Mouse (Mus musculus): ENCODE measurements at regions not wholly inside any gene's neighbourhood (a gene's known extent, or its start where the extent isn't known, plus 50 kb on each side); places are given as distances from the start of the nearest gene placed in this dataset.
"Not testable (repeated sequence)": the region's sequence is repeated elsewhere in the genome, so short reads cannot be mapped to it uniquely, and the experiment has no call there.

DNA sequence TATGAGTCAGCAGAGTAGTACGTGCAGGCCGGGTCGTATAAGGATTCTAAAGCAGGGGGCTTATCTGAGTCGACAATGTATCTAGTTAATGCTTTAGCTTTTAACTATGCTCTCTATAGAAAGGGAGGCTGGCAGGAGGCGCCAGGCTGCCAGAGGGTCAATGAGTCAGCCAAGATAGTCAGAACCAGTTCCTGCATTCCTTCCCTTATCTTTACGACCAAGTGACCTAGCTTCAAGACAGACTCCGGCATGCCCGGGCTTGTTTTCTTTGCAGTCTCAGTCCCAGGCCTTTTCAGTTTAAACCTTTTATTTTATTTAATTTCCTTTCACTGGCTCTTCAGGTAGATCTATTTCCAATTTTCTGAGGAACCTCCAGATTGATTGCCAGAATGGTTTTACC, 374.0 kb upstream of the Nrxn1 start:
- DNase-seq, result no peak

DNA sequence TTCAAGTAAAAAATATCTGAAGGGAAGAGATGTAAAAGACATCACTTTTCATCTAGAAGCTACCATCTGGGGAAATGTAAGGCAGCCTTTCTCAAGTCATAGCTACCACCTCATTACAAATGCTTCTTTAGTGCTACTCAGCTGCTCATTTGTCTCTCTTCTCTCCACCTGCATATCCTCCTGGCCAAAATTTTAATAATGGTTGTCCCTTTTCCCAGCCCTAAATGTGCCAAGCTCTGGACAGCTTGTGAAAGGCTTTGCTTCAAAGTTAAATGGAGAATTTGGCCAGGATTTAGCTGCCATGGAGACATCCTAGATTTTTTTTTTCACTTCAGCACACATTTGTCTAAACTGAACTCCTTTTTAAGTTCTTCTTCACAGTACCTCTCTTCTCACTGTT, 358.8 kb upstream of the Nrxn1 start:
- no peak for DNase-seq

- not testable (repeated sequence) for DNase-seq
Observed at GRCm38 (mm10) chr17:91431780-91432720, 339.2 kb upstream of the Nrxn1 start.

- DNase-seq, result no peak
Observed at GRCm38 (mm10) chr17:91430351-91430750, 337.5 kb upstream of the Nrxn1 start.

DNA sequence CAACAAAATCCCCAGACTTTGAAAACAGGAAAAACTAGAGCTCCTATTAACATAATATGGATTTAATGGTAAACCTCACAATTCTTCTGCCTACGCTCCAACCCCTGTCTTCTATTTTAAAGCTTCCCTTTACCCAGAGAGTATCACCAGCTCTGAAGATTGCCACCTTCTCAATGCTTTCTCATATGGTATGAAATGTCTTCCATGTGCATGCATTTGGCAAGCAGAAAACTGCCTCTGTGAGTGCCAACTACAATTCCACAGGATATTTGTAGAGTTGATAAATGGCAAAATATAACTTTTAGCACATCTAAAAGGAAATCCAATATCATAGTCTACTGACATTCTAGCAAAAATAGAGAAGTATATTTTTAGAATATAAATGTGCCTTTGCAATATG, 332.2 kb upstream of the Nrxn1 start:
- no peak for DNase-seq

GRCm38 (mm10) chr17:91418582-91418981, 325.7 kb upstream of the Nrxn1 start:
- DNase-seq, result no peak

GRCm38 (mm10) chr17:91390969-91391764, 298.3 kb upstream of the Nrxn1 start:
- no peak for DNase-seq

DNA sequence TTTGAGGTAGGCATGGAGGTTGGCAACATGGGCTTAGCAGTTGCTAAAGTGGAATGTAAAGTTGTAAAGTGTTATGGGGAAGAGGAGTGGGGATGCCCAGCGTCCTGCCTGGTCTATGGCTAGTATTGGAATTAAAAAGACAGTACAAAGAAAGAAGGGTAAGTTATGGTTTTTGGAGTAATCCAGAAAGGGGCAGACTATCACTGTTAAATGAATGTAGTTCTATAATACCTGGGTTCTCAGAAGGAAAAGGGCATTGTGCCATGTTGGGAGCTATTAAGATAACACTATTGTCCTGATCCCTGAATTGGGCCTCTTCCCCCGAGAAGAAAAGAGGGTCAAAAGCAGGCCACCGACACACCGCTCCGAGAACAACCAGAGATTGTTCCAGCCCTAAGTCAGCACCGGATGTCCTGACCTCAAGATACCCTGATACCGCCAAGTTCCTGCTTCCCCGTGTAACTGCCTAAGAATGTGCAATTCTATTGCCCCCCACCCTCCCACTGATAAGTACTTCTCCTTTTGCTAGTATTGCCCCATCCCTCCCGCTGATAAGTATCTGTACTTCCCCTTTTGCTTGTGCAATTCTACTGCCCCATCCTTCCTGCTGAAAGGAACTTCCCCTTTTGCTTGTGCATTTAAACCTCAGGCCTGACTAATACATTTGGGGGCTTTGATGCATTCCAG, 297.2 kb upstream of the Nrxn1 start:
- not testable (repeated sequence) for DNase-seq

GRCm38 (mm10) chr17:91388521-91388920, 295.6 kb upstream of the Nrxn1 start:
- no peak for DNase-seq

DNA sequence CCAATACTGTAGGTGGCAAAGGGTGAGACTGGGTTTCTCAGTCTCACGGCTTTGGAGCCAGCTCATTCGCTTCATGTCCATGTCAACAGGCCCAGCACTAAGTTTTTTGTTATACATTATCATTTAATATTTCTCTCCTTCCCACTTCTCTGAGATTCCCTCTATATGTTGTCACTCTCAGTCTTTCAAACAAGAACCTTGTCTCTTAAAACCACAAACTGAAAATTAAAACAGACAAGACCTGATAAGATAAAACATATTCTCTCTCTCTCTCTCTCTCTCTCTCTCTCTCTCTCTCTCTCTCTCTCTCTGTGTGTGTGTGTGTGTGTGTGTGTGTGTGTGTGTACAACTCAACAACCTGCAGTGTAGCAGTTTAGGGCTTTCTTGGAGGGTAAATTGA, 295.2 kb upstream of the Nrxn1 start:
- DNase-seq, result no peak

DNA sequence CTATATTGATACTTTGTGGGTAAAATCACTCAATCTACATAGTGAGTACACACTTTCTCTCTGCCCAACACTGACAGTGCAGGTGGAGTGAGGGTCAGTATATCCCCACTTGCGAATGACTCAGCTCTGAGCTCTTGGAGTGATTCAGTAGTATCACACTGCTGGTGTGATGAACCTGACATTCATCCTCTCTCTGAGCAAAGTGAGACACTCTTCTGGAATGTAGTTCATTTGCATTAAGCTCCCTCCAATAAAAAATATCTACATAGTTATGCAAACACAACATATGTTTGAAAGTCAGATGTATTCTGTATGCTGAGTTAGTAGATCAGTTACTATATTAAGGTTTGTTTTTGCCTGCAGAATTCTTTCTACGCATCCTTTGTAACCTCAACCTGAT, 293.1 kb upstream of the Nrxn1 start:
- no peak for DNase-seq

GRCm38 (mm10) chr17:91368156-91368555, 275.3 kb upstream of the Nrxn1 start:
- no peak for DNase-seq

DNA sequence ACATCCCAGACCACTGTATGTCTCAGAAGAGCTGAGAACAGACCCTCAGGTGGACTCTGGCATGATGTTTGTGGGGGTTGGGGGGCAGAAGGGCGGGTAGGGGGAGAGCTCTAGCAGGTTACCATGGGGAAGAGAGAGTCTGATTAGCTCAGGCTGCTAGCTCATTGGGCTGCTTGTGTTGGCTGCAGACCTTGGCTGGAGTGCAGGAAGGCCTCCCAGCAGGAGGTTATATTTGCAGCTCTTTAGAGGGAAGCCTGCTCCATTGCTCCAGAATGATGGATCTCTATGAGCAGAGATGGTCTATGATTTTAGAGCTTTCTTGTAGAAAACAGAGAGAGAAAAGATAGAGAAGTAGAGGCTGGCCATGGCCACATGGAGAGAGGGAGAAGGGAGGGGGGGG, 268.4 kb upstream of the Nrxn1 start:
- DNase-seq, result no peak

GRCm38 (mm10) chr17:91352107-91352506, 259.2 kb upstream of the Nrxn1 start:
- DNase-seq, result no peak

DNA sequence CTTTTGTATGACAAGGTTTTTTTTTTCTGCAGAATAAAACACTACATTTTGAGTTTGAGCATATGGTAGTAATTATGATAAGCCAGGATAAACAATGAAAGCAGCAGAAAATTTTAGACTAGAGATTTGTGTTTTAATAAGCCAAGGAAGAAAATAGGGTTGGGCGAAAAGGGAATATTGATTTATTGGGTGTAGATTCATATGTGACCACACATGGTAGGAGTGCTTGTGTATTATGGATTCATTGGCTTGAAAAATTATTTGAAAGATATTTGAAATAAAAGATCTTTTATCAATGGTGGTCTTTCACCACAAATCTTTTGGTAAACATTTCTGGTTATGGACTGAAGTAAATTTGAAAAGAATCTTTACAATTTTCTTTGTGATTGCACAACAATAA, 244.0 kb upstream of the Nrxn1 start:
- no peak for DNase-seq

GRCm38 (mm10) chr17:91333790-91334189, 240.9 kb upstream of the Nrxn1 start:
- no peak for DNase-seq

- DNase-seq, result no peak
Observed at GRCm38 (mm10) chr17:91333202-91333601, 240.3 kb upstream of the Nrxn1 start.

DNA sequence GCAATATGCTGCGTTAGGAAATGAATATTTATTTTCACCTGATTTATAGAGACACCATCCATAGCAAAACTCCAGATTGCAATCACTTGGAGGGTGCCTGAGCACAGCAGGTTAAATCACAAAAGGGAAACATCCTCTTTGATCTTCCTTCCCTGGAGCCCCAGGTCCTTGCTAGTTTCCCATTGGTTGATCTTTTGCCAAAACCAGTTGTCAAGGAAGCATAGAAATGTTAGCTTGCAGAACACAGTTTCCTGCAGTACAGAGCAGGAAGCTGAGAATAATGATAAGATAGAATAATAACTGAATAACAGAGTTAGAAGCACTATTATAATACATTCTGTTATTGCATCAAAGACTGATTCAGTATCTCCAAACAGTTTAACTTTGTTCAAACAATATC, 231.5 kb upstream of the Nrxn1 start:
- no peak for DNase-seq

GRCm38 (mm10) chr17:91286875-91287274, 194.0 kb upstream of the Nrxn1 start:
- no peak for DNase-seq

DNA sequence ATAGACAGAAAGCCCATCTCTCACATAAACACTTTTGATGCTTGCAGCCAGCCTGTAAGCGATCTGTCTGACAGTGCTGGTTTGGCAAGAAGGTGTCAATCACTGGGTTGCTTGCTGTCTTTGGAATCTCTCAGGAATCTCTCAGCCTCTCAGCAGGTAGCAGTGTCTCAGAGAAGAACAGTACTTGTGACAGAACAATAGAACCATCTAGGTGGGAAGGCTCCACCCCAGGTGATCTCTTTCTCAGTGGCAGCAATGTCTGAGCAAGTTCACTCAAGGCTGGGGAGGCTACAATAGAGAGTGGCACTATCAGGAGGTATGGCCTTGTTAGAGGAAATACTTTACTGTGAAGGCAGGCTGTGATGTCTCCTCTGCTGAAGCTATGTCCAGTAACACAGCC, 181.5 kb upstream of the Nrxn1 start:
- no peak for DNase-seq

DNA sequence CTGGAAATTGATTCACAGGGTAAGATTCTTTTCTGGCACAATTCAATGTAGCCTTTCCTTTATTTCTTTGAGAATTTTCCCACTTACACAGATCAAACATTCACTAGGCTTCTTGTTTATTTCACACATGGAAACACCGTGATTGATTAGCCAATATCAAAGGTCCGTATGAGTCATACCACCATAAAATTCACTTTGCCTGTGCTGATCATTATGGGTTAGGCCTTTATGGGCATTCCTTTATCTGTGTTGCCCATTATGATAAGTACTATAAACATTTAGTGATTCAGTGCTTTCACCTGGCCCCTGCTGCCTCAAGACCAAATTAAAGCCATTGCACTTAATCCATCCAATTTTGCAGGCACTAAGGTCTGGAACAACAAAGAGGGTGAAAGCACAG, 145.8 kb upstream of the Nrxn1 start:
- no peak for DNase-seq

DNA sequence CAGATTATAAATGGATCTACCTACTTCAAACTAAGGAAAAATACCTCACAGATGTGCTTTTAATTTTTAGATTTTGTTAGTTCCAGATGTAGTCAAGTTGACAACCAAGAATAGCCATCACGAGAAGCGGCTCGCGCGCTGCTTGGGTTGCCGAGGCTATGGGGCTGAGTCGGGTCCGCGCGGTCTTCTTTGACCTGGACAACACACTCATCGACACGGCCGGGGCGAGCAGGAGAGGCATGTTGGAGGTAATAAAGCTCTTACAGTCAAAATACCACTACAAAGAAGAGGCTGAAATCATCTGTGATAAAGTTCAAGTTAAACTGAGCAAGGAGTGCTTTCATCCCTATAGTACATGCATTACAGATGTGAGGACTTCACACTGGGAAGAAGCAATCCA, 143.8 kb upstream of the Nrxn1 start:
- DNase-seq, result not testable (repeated sequence)

GRCm38 (mm10) chr17:91226378-91226777, 133.5 kb upstream of the Nrxn1 start:
- DNase-seq, result no peak
